Mouse (Mus musculus) E14TG2a.4 (cell line): ENCODE data around the gene Slc9a9.
A peak's percentile ranks its signal among the peaks of the same experiment; 100 is the strongest.

ENCODE experiments used
- H3K27me3 ChIP-seq: 2 replicates; pipeline ENCODE4 v1.6.1; 2014; ENCODE audit warnings: low read length, control low read depth; ENCODE audit not compliant: insufficient read depth
- H3K36me3 ChIP-seq: 2 replicates; pipeline ENCODE4 v1.6.1; 2014; ENCODE audit warnings: low read length, control low read depth; ENCODE audit not compliant: insufficient read depth
- H3K4me1 ChIP-seq: replicated peaks from 2 replicates; pipeline ENCODE4 v1.6.1; 2014; ENCODE audit warnings: low read depth, low read length, control low read depth
- H3K4me3 ChIP-seq: replicated peaks from 2 replicates; pipeline ENCODE4 v1.5.1; 2014; ENCODE audit warnings: mild to moderate bottlenecking, low read length
- H3K9me3 ChIP-seq: 2 replicates; pipeline ENCODE4 v1.6.1; 2014; ENCODE audit warnings: low read length, control low read depth
- CTCF ChIP-seq: conservative IDR thresholded peaks from 2 replicates; pipeline ENCODE4 v1.5.1; 2014; ENCODE audit warnings: low read length
- NANOG ChIP-seq: IDR thresholded peaks from 2 replicates; pipeline ENCODE4 v1.6.1; 2014; ENCODE audit warnings: borderline replicate concordance, low read length, mixed read lengths
- POU5F1 ChIP-seq: IDR thresholded peaks from 2 replicates; pipeline ENCODE4 v1.6.1; 2014; ENCODE audit warnings: low read length, borderline replicate concordance

The Slc9a9 gene

DNA sequence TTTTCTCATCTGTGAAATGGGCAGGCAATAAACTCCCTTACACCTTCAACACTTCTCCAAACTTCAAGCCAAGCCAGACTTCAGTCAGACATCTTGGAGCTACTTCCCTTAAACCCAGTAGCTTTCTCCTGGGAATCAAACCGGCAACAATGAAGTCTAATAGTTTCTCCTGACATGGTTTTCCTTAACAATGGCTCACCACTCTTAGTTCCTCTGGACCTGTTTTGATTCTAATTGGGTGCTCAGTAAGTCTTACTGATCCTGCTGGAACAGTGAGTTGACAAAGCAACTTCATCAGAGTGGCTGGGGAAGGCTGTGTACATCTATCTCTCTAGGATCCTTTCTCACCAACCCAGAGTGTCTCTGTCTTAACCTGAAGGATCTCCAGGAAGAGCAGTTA, 5.0 kb downstream of the Slc9a9 start:
- Histone ChIP-seq H3K9me3 (no peaks in the 10 kb centered on the region), H3K4me1 (peaks cover 27% of the 10 kb centered on the region), H3K27me3 (peaks cover 65% of the 10 kb centered on the region), H3K36me3 (no peaks in the 10 kb centered on the region), H3K4me3 (no peak overlapping the region)
- TF ChIP-seq POU5F1 (no peak), NANOG (peak; percentile 84)

DNA sequence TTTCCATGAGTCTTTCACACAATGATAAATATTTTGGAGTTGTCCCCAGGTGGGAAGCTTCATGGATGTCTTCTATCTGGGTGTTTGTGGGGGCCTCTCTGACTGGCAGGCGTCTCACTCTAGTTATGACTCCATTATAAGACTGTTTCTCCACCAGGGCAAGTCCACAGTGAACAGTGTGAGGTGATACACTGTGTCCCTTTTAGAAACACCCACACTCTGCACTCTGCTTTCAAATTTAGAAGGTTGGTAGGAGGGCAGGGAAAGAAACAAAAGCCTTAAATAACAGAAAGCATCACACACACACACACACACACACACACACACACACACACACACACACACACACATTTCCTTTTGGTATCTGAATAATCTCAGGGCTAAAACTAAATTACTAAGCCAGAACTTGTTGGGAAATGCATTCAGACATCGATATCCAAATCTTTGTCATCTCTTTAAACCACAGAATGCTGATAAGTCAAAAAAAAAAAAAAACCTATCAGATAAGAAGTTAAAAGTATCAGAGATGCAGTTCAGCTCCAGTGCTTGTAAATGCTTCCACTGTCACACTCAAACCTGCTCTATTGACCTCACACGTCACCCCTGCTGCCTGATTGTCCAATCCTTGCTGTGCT, 8.4 kb downstream of the Slc9a9 start:
- H3K27me3 ChIP-seq: peaks cover 53% of the 10 kb centered on the region
- TF ChIP-seq NANOG: no peak
- TF ChIP-seq CTCF: no peak
- TF ChIP-seq POU5F1: no peak

GRCm38 (mm10) chr9:94680468-94681094, 10.9 kb downstream of the Slc9a9 start:
- Histone ChIP-seq H3K27me3 (peaks cover 55% of the 10 kb centered on the region), H3K36me3 (no peaks in the 10 kb centered on the region), H3K9me3 (peaks cover 7% of the 10 kb centered on the region), H3K4me1 (peaks cover 24% of the 10 kb centered on the region), H3K4me3 (peak overlapping the region; percentile 50)
- no peak for TF ChIP-seq CTCF
- peak; percentile 88 for TF ChIP-seq NANOG

More for the DNA sequence above, 8.4 kb downstream of the Slc9a9 start:
- H3K9me3 ChIP-seq: peaks cover 7% of the 10 kb centered on the region
- H3K36me3 ChIP-seq: no peaks in the 10 kb centered on the region
- H3K4me1 ChIP-seq: peaks cover 37% of the 10 kb centered on the region
- no peak overlapping the region for H3K4me3 ChIP-seq

GRCm38 (mm10) chr9:94681095-94681487, 11.4 kb downstream of the Slc9a9 start:
- Histone ChIP-seq H3K36me3 (no peaks in the 10 kb centered on the region), H3K4me1 (peaks cover 24% of the 10 kb centered on the region), H3K4me3 (peak overlapping the region; percentile 50), H3K27me3 (peaks cover 51% of the 10 kb centered on the region), H3K9me3 (peaks cover 7% of the 10 kb centered on the region)
- no peak for TF ChIP-seq POU5F1

DNA sequence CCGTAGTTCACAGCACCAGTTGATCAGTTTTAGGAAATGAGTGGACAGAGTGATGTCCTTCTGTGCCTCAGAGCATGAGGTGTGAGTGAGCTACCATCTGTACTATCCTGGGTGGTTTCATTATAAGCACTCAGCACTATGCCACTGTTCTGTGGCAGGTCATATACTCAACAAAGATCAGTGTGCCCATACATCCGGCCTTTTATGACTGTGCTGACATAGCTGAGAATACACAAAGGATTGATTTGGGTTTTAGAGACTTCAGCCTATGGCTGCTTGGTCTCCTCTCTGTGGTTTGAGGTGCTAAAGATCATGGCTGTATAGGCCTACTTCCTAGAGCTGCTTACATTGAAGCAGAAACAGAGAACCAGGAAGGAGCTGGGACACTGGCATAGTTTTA, 12.6 kb downstream of the Slc9a9 start:
- H3K27me3 ChIP-seq: peaks cover 41% of the 10 kb centered on the region
- H3K9me3 ChIP-seq: peaks cover 7% of the 10 kb centered on the region
- H3K4me3 ChIP-seq: no peak overlapping the region
- H3K4me1 ChIP-seq: peaks cover 24% of the 10 kb centered on the region
- TF ChIP-seq NANOG (no peak), CTCF (no peak), POU5F1 (no peak)
- no peaks in the 10 kb centered on the region for H3K36me3 ChIP-seq

GRCm38 (mm10) chr9:94685640-94686039, 15.9 kb downstream of the Slc9a9 start:
- peaks cover 12% of the 10 kb centered on the region; the same call in 1 of the 2 replicates for H3K27me3 ChIP-seq
- H3K4me3 ChIP-seq: no peak overlapping the region
- H3K4me1 ChIP-seq: peaks cover 9% of the 10 kb centered on the region
- TF ChIP-seq NANOG: no peak
- H3K9me3 ChIP-seq: peaks cover 7% of the 10 kb centered on the region
- H3K36me3 ChIP-seq: no peaks in the 10 kb centered on the region

GRCm38 (mm10) chr9:94686380-94686779, 16.7 kb downstream of the Slc9a9 start:
- Histone ChIP-seq H3K4me3 (no peak overlapping the region), H3K4me1 (0 out of 2 replicates have a peak, but pooled peaks cover 2% of the 10 kb centered on the region), H3K36me3 (no peaks in the 10 kb centered on the region), H3K9me3 (peaks cover 7% of the 10 kb centered on the region), H3K27me3 (peaks cover 10% of the 10 kb centered on the region; the same call in 1 of the 2 replicates)
- TF ChIP-seq NANOG (no peak), POU5F1 (no peak), CTCF (no peak)

DNA sequence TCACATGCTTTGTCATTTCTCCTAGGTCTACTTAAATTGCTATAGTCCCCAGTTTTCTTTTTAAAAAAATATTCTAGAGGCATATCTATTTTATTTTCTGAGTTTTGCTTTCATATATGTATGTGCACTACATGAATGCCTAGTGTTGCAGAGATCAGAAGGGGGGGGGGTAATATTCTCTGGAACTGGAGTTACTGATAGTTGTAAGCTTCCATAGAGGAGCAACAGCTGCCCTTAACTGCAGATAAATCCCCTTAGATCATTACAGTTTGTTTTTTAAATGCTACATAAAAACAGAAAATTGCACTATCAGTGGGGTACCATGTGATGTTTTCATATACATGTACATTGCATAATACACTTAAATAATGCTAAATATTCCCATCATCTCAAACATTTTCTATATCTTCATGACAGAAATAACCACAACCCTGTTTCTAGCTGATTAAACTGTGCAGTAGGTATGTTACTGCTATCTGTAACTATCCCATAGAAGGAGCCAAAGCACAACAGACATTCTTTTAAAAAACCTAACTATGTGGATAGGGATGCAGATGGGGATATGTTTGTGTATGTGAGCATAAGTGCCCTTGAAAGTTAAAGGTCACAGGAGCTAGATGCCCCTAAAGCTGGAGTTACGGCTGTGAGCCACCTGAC, 17.6 kb downstream of the Slc9a9 start:
- no peak for TF ChIP-seq NANOG
- no peak for TF ChIP-seq CTCF
- no peak for TF ChIP-seq POU5F1
- Histone ChIP-seq H3K4me1 (no peaks in the 10 kb centered on the region), H3K4me3 (no peak overlapping the region), H3K9me3 (peaks cover 3% of the 10 kb centered on the region), H3K27me3 (peaks cover 5% of the 10 kb centered on the region; the same call in 1 of the 2 replicates), H3K36me3 (no peaks in the 10 kb centered on the region)
